Mouse (Mus musculus): Measurements from ENCODE around the gene Gm49405. TPM values are rescaled to one million over a fixed set of nuclear protein-coding genes. Genes with fewer than 3 reads are reported as not detected.
"Not testable (repeated sequence)": the region's sequence is repeated elsewhere in the genome, so short reads cannot be mapped to it uniquely, and the experiment has no call there.

Gene Gm49405
- polyA plus RNA-seq (2016; fragmentation: Nextera tagmentation; extraction: Ambion mirVana), result 3.5 and 4.5 TPM in 2 replicates

DNA sequence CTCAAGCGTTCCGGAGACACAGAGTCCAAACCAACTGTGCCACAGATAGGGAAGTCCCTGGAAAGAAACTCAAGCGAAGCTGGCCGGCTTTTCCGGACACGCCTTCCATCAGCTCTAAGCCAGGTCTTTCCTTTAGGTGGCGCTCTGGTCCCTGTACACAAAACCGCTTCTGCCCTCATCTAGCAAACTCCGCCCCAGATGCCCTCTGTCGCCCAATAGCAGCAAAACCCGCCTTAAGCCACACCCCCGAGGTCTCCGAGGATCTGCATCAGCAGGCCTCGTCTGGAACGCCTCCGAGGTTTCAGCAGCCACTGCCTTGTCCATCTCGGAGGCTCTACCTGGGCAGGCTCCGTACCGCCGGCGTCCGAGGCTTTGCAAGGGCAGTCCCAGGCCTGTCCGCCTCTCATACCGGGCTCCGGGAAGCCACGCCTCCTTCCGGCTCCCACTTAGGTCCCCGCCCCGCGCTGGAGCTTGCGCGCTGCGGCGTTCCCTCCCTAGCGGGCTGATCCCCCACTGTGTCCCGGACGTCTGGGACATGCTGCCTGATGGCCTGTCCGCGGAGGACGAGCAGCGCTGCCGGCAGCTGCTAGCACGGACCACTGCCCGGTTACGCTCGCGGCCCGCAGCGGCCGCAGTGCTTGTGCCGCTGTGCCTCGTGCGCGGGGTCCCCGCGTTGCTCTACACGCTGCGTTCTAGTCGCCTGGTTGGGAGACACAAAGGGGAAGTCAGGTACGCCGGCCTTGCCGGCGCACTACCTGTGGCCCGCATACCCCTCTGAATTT, at the start of gene Gm49405, which contains the start of gene Nudt8:
Gm49405 (plus strand) TSS at position 508 of the 782 bp plus-strand sequence.
Nudt8 (plus strand) TSS at position 462 of the 782 bp plus-strand sequence.
- under 1% methylated on average over 64 of the region's 64 CpGs for WGBS

DNA sequence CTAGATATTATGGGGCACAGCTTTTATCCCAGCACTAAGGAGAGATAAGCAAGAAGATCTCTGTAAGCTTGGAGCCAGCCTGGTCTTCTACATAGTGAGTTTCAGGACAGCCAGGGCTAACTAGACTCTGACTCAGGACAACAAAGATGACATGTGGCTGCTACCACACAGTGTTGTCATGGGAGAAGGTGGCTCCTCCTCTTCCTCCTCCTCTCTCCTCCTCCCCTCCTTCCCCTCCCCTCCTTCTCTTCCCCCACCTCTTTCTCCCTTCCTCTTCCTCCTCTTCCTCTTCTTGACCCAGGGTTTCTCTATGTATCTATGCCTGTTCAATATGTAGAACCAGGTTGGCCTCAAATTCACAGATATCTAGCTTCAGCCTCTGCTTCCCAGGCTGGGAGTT, 49.0 kb upstream of the Gm49405 start:
- ATAC-seq (ENCODE audit: low FRiP score, low read depth), result no peak
- Histone ChIP-seq H3K27me3 (no peaks in the 10 kb centered on the region), H3K9me3 (no peaks in the 10 kb centered on the region), H3K4me3 (no peak overlapping the region), H3K27ac (replicated peaks) (no peak overlapping the region), H3K36me3 (no peaks in the 10 kb centered on the region), H3K9ac (replicated peaks) (no peak overlapping the region), H3K4me1 (no peaks in the 10 kb centered on the region), H3K4me2 (replicated peaks) (no peak overlapping the region)

More for the DNA sequence above, at the start of gene Gm49405, which contains the start of gene Nudt8:
- Histone ChIP-seq H3K9ac (replicated peaks) (peak within 1 kb of the TSS; percentile 84), H3K4me1 (peaks cover 15% of the 10 kb centered on the region), H3K27ac (replicated peaks) (peak within 1 kb of the TSS; percentile 97), H3K36me3 (peaks cover 5% of the 10 kb centered on the region; the same call in 1 of the 2 replicates), H3K4me2 (replicated peaks) (peak within 1 kb of the TSS; percentile 84), H3K9me3 (no peaks in the 10 kb centered on the region), H3K27me3 (peaks cover 16% of the 10 kb centered on the region; the same call in 1 of the 2 replicates), H3K4me3 (peak within 1 kb of the TSS; percentile 70)
- ATAC-seq (ENCODE audit: low FRiP score, low read depth), result peak; percentile 89

DNA sequence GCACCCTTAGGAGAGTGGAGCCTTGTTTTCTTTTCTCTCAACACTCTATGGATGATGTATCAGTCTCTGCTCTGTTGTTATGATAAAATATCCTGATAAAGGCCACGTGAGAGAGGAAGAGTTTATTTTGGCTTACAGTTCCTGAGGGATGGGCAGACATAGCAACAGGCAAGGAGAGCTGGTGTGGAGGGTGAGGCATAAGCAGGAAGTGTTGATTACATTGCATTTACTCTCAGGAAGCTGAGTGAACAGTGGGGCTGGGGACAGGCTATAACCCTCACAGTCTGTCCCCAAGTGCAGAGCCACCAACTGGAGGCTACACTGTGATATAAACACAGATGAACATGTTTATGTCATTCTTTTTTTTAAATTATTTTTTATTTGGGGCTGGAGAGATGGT, 48.3 kb upstream of the Gm49405 start:
- Histone ChIP-seq H3K9ac (replicated peaks) (no peak overlapping the region), H3K36me3 (no peaks in the 10 kb centered on the region), H3K9me3 (no peaks in the 10 kb centered on the region), H3K27ac (replicated peaks) (no peak overlapping the region), H3K4me3 (no peak overlapping the region), H3K27me3 (no peaks in the 10 kb centered on the region), H3K4me2 (replicated peaks) (no peak overlapping the region), H3K4me1 (no peaks in the 10 kb centered on the region)
- ATAC-seq (ENCODE audit: low FRiP score, low read depth), result no peak
- 35% methylated on average over 1 of the region's 1 CpGs for WGBS

DNA sequence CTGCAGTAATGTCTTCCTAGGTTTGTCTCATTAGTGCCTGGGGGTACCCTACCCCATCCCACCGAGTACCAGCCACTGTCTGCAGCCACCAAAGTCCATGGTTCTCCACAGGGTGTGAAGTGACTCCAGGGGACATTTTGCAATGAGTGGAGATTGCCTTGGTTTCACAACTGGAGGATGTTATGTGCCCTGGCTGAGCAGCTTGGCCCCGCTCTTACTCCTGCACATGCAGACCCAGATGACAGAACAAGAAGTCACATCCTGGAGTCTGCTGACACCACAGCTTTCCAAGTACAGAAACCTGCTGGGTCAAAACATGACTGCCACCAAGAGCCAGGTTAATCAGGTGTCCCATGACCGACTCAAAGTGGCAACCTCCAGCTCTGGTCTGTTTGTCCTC, 45.4 kb upstream of the Gm49405 start:
- Histone ChIP-seq H3K27ac (replicated peaks) (no peak overlapping the region), H3K4me1 (no peaks in the 10 kb centered on the region), H3K36me3 (no peaks in the 10 kb centered on the region), H3K27me3 (no peaks in the 10 kb centered on the region), H3K4me2 (replicated peaks) (no peak overlapping the region), H3K9me3 (no peaks in the 10 kb centered on the region), H3K9ac (replicated peaks) (no peak overlapping the region), H3K4me3 (no peak overlapping the region)
- WGBS, result 84% methylated on average over 3 of the region's 3 CpGs
- ATAC-seq (ENCODE audit: low FRiP score, low read depth), result no peak

DNA sequence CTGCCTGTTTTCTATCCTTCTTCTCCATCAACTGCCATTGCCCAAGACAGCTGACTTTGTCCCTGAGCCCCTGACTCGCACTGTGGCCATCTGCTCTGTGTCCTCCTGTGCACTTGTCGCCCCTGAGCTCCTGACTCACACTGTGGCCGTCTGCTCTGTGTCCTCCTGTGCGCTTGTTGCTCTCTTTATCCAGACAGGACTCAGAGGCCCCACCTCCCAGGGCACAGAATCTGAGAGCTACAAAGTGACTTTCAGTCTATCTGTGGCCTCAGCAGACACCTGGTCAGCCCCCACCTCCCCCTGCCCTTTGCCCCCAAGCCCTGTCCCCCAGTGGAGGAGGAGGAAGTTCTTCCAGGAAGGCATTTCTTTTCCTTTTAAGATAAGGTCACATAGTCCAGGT, 44.6 kb upstream of the Gm49405 start:
- no peaks in the 10 kb centered on the region for H3K36me3 ChIP-seq

DNA sequence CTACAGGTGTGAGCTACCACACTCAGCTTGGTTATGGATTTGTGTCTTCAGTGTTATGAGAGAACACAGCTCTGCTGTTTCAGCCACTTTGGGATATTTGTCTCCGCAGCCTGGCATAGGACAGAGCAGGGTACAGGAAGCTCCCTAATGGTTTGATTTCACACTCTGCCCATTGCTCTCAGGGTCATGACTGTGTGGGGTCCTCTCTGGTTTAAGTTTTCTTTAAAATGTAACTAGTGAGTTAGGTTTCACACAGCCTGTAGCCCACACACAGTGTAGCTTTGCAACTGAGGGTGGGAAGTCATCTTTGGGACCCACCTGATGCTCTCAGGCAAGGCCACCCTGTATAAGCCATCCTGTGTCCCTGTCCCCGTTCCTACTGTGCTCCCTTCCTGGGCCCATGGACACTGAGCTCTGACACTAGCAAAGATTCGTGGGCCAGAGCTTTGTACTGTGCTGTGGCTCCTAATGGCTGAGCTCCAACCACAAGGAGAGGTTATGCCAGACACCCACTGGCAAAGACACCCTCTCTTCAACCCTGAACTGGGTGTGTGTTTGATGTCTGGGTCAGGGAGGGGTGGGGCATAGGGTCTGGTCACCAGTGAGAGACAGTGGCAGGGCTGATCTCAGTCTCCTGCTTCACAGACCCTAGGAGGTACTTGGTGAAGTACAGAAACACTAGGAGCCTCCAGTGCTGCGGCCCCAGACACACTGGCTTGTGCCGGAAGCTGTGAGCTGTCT, 43.0 kb upstream of the Gm49405 start:
- H3K4me3 ChIP-seq; H3K4me2 ChIP-seq (replicated peaks); ATAC-seq (ENCODE audit: low FRiP score, low read depth); H3K9ac ChIP-seq (replicated peaks); H3K36me3 ChIP-seq; H3K9me3 ChIP-seq; H3K27ac ChIP-seq (replicated peaks); H3K27me3 ChIP-seq; H3K4me1 ChIP-seq: not testable (repeated sequence)
- WGBS, result 79% methylated on average over 5 of the region's 5 CpGs

More for the DNA sequence above, 44.6 kb upstream of the Gm49405 start:
- Histone ChIP-seq H3K27me3 (no peaks in the 10 kb centered on the region), H3K4me2 (replicated peaks) (no peak overlapping the region), H3K9me3 (no peaks in the 10 kb centered on the region), H3K27ac (replicated peaks) (no peak overlapping the region), H3K4me1 (no peaks in the 10 kb centered on the region), H3K4me3 (no peak overlapping the region), H3K9ac (replicated peaks) (no peak overlapping the region)
- 53% methylated on average over 4 of the region's 4 CpGs for WGBS
- no peak for ATAC-seq (ENCODE audit: low FRiP score, low read depth)

DNA sequence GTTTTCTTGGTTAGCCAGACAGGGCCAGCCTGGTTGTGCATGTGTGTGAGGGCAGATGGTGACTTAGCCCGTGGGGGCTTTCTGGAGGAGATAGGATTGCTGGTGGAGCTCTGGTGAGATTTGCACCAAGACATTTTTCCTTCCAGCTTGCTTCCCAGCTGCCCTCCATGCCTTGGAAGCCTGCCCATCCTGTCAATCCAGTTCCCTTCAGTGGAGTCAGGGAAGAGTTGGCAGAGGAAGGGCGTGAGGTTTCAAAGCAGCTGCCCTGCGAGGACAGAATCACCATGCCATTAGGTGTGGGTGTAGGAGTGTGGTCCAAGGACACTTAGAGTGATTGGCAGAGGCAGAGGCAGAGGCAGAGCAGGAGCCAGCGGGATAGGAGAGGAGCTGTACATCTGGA, 42.0 kb upstream of the Gm49405 start, which contains the start of gene Aldh3b3:
Aldh3b3 (plus strand) TSS at position 176 of the 400 bp plus-strand sequence.
- Histone ChIP-seq H3K4me1 (no peaks in the 10 kb centered on the region), H3K4me3 (no peak within 1 kb of the TSS), H3K9ac (replicated peaks) (no peak within 1 kb of the TSS), H3K9me3 (no peaks in the 10 kb centered on the region), H3K4me2 (replicated peaks) (no peak within 1 kb of the TSS), H3K27me3 (no peaks in the 10 kb centered on the region), H3K36me3 (no peaks in the 10 kb centered on the region), H3K27ac (replicated peaks) (no peak within 1 kb of the TSS)
- no peak for ATAC-seq (ENCODE audit: low FRiP score, low read depth)
- whole genome bisulfite sequencing, result 79% methylated on average over 4 of the region's 4 CpGs

DNA sequence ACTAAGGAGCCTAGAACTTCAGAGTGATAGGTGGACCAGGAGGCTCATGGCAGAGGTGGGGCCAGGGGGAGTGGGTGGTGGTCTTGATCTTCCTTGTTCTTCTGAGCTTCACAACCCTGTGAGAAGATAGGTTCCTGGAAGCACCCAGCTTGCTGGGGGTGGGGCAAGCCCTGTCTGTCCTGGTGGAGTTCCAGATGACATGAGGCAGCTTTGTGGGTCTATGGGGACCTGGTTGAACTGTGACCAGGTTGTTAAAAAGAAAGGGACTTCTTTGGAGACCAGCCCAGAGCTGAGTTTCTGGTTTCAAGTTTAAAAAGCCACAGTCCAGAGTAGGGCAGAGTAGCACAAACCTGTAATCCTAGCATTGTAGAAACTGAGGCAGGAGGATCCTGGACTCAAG, 41.4 kb upstream of the Gm49405 start:
- H3K4me3 ChIP-seq, result no peak overlapping the region
- H3K36me3 ChIP-seq, result no peaks in the 10 kb centered on the region
- H3K27me3 ChIP-seq, result no peaks in the 10 kb centered on the region
- no peak overlapping the region for H3K27ac ChIP-seq (replicated peaks)
- ATAC-seq (ENCODE audit: low FRiP score, low read depth), result no peak
- no peak overlapping the region for H3K9ac ChIP-seq (replicated peaks)
- H3K4me1 ChIP-seq, result no peaks in the 10 kb centered on the region
- no peaks in the 10 kb centered on the region for H3K9me3 ChIP-seq
- H3K4me2 ChIP-seq (replicated peaks), result no peak overlapping the region

DNA sequence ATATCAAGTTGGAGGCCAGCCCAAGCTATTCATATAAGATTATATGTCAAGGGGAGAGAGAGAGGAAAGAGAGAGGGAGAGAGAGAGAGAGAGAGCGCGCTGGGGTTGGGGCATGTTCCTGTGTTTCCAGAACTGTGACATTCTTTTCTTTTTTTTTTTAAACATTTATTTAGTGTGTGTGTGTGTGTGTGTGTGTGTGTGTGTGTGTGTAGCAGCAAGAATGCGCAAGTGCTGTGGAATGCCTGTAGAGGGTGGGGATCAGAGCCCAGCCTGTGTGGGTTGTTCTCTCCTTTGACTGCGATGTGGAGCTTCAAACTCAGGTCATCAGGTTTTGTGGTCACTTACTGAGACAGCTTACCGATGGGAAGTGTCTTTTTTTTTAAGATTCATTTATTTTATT, 40.2 kb upstream of the Gm49405 start:
- 84% methylated on average over 5 of the region's 5 CpGs for WGBS
- no peak for ATAC-seq (ENCODE audit: low FRiP score, low read depth)
- Histone ChIP-seq H3K27ac (replicated peaks) (no peak overlapping the region), H3K27me3 (no peaks in the 10 kb centered on the region), H3K4me1 (no peaks in the 10 kb centered on the region), H3K4me2 (replicated peaks) (no peak overlapping the region), H3K9me3 (no peaks in the 10 kb centered on the region), H3K36me3 (no peaks in the 10 kb centered on the region), H3K9ac (replicated peaks) (no peak overlapping the region), H3K4me3 (no peak overlapping the region)

DNA sequence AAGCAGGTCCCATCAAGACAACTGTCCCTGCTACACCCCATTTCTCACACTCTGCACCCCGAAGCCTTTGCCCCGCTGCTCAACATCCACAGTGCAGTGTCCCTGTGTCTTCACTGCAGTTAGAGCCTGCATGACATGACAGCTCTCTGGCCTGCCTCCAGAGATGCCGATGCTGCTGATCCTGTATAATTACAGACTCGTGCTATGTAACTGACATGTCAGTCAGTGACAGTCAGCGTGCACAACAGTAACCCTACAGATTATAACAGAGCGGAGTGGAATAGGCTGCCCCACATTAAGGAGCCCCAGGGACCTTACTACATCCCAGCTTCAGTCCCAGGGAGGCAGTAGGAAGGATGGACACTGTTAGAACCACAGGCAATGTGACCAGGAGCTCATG, 38.6 kb upstream of the Gm49405 start:
- not testable (repeated sequence) for H3K4me1 ChIP-seq; H3K27ac ChIP-seq (replicated peaks); H3K4me2 ChIP-seq (replicated peaks); H3K27me3 ChIP-seq; H3K36me3 ChIP-seq; H3K4me3 ChIP-seq; H3K9me3 ChIP-seq; ATAC-seq (ENCODE audit: low FRiP score, low read depth); H3K9ac ChIP-seq (replicated peaks)
- 88% methylated on average over 6 of the region's 6 CpGs for WGBS

DNA sequence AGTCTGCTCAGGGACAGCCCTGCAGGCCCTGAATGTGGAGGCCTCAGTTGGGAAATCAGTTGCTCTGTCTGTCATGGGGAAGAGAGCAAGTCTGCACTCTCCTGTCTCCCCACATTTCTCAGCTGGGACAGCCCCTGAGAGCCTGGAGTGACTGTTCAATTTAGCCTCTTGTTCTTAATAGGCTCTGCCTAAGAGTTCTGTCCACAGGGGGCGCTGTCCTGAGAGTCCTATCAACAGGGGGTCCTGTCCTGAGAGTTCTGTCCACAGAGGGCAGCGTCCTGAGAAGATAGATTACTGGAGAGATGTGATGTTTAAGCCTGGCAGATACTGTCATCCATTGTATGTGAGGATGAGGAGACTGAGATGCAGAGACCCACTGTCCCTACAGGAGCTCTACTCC, 38.0 kb upstream of the Gm49405 start:
- Histone ChIP-seq H3K4me3 (no peak overlapping the region), H3K9ac (replicated peaks) (no peak overlapping the region), H3K9me3 (no peaks in the 10 kb centered on the region), H3K27me3 (no peaks in the 10 kb centered on the region), H3K36me3 (no peaks in the 10 kb centered on the region), H3K27ac (replicated peaks) (no peak overlapping the region), H3K4me2 (replicated peaks) (no peak overlapping the region), H3K4me1 (no peaks in the 10 kb centered on the region)
- no peak for ATAC-seq (ENCODE audit: low FRiP score, low read depth)
- WGBS, result 9% methylated on average over 2 of the region's 2 CpGs

DNA sequence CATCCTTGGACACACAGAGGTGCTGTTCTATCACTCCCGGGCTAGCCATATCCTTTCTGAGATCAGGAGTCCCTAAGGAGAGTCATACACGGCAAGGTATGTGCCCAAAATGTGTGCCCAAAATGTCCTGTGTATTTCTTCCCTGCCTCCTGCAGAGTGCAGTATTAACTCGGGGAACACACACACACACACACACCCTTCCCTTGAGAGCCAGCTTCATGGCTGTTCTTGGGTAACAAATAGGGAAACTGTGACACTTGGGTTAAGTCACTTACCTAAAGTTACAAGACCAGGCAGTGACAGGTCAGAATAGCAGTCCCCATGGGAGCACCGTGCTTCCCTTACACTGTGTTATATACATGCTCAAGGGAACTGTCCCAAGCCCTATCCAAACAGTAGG, 36.4 kb upstream of the Gm49405 start:
- ATAC-seq (ENCODE audit: low FRiP score, low read depth), result no peak
- no peaks in the 10 kb centered on the region for H3K9me3 ChIP-seq
- no peaks in the 10 kb centered on the region for H3K27me3 ChIP-seq
- H3K4me1 ChIP-seq, result no peaks in the 10 kb centered on the region
- no peak overlapping the region for H3K9ac ChIP-seq (replicated peaks)
- no peak overlapping the region for H3K4me2 ChIP-seq (replicated peaks)
- no peaks in the 10 kb centered on the region for H3K36me3 ChIP-seq
- H3K4me3 ChIP-seq, result no peak overlapping the region
- no peak overlapping the region for H3K27ac ChIP-seq (replicated peaks)
- 78% methylated on average over 4 of the region's 4 CpGs for WGBS

All from midbrain, embryonic 12.5 days (tissue).